Mouse (Mus musculus): ENCODE measurements around the gene Etfdh. TPM values are rescaled to one million over a fixed set of nuclear protein-coding genes. Genes with fewer than 3 reads are reported as not detected.

Etfdh gene
- total RNA-seq, 1 experiment from 2014 or later, result 75.7 TPM

GRCm38 (mm10) chr3:79555061-79555460 lies 74.2 kb downstream of the Etfdh start:
- no peak for ATAC-seq (replicated peaks; ENCODE audit: low read depth, poor library complexity, severe bottlenecking)

Other genes with a start within 250 kb of the Etfdh start
- gene Fnip2, start 61.7 kb downstream of the Etfdh start, total RNA-seq (2017), result 10.5 and 21.0 TPM in 2 replicates
- 299 and 348 TPM in 2 replicates for gene Ppid, start 38.2 kb downstream of the Etfdh start, total RNA-seq (2017)
- 14.1 and 17.7 TPM in 2 replicates for gene 4930579G24Rik, start 421 bp downstream of the Etfdh start, total RNA-seq (2017)
- gene Rxfp1, start 108.4 kb upstream of the Etfdh start, total RNA-seq (2017), result not detected in 2 replicates
- gene Tmem144, start 223.3 kb upstream of the Etfdh start, total RNA-seq (2017), result 1.1 and 7.4 TPM in 2 replicates